Mouse (Mus musculus) forebrain, postnatal 0 days (tissue): ENCODE results near the gene Ppp2r3a. TPM values are rescaled to one million over a fixed set of nuclear protein-coding genes. Genes with fewer than 3 reads are reported as not detected.

Experiments used
- ATAC-seq: fragments of 200-750 bp; cut with Nextera tagmentation; 2 replicates; pipeline ENCODE4 v1.8.0; 2017; ENCODE audit warnings: mild to moderate bottlenecking, moderate library complexity
- DNase-seq: peaks from one replicate; pipeline ENCODE4 v3.0.0-alpha.2; 2015
- H3K27ac ChIP-seq: fragments of 300-500 bp; sonication (generic); 2 replicates; pipeline ENCODE4 v1.5.1; 2014; ENCODE audit warnings: low read depth, mild to moderate bottlenecking, antibody characterized with exemption, low read length, moderate library complexity, mixed read lengths
- H3K27me3 ChIP-seq: fragments of 300-500 bp; sonication (generic); 2 replicates; pipeline ENCODE4 v1.6.1; 2014; ENCODE audit warnings: mild to moderate bottlenecking, low read length, mixed read lengths; ENCODE audit not compliant: insufficient read depth
- H3K36me3 ChIP-seq: fragments of 300-500 bp; sonication (generic); 2 replicates; pipeline ENCODE4 v1.6.1; 2014; ENCODE audit warnings: mild to moderate bottlenecking, moderate library complexity; ENCODE audit not compliant: insufficient read depth
- H3K4me1 ChIP-seq: fragments of 300-500 bp; sonication (generic); 2 replicates; pipeline ENCODE4 v1.6.1; 2014; ENCODE audit warnings: antibody characterized with exemption; ENCODE audit not compliant: insufficient read depth
- H3K4me2 ChIP-seq: fragments of 300-500 bp; sonication (generic); 2 replicates; pipeline ENCODE4 v1.6.1; 2014; ENCODE audit warnings: low read depth, mild to moderate bottlenecking, moderate library complexity
- H3K4me3 ChIP-seq: fragments of 300-500 bp; sonication (generic); 2 replicates; pipeline ENCODE4 v1.5.1; 2014; ENCODE audit warnings: low read depth, low read length, mixed read lengths
- H3K9ac ChIP-seq: fragments of 300-500 bp; sonication (generic); 2 replicates; pipeline ENCODE4 v1.6.1; 2014; ENCODE audit warnings: mild to moderate bottlenecking
- H3K9me3 ChIP-seq: fragments of 300-500 bp; sonication (generic); 2 replicates; pipeline ENCODE4 v1.6.1; 2016; ENCODE audit warnings: low read length
- CTCF ChIP-seq: sonication (generic); IDR thresholded peaks from 2 replicates; pipeline ENCODE4 v1.5.1; 2016; ENCODE audit warnings: antibody characterized with exemption, control low read depth, low read depth
- WGBS: fragments of 180-500 bp; shearing (Covaris S2); extraction: QIAGEN DNeasy Blood & Tissue Kit; methylation state at CpG from one replicate; pipeline ENCODE4 v1.1.7; 2014; 5-methylcytosine and 5-hydroxymethylcytosine counted together
- polyA plus RNA-seq: library from polyadenylated mRNA; unstranded; fragments of >200 nt; fragmentation: Nextera tagmentation; extraction: Ambion mirVana; gene quantifications from 2 replicates; pipeline ENCODE4 v1.2.1, GENCODE M21; 2015
- total RNA-seq: library from RNA; depleted of rRNA; stranded (reverse); fragments of >200 nt; gene quantifications from 2 replicates; pipeline ENCODE4 v1.2.3, GENCODE M21; 2014; rRNA removed

Gene Ppp2r3a
- total RNA-seq (40.8 and 45.5 TPM in 2 replicates), polyA plus RNA-seq (13.8 and 16.8 TPM in 2 replicates)

GRCm38 (mm10) chr9:101251644-101252337, at the start of gene Ppp2r3a:
Gene Ppp2r3a (minus strand): TSS chr9:101251795.
- Histone ChIP-seq H3K4me2 (peak within 1 kb of the TSS; percentile 54), H3K27ac (peak within 1 kb of the TSS; percentile 83), H3K9ac (peak within 1 kb of the TSS; percentile 82), H3K4me3 (peak within 1 kb of the TSS; percentile 65), H3K9me3 (no peaks in the 10 kb centered on the region), H3K36me3 (no peaks in the 10 kb centered on the region), H3K4me1 (peaks cover 16% of the 10 kb centered on the region), H3K27me3 (no peaks in the 10 kb centered on the region)
- peak; percentile 32; the same call in 1 of the 2 replicates for TF ChIP-seq CTCF
- DNase-seq (peak; percentile 94), ATAC-seq (peak; percentile 92)
- WGBS, result 2% methylated on average over 49 of the region's 50 CpGs

DNA sequence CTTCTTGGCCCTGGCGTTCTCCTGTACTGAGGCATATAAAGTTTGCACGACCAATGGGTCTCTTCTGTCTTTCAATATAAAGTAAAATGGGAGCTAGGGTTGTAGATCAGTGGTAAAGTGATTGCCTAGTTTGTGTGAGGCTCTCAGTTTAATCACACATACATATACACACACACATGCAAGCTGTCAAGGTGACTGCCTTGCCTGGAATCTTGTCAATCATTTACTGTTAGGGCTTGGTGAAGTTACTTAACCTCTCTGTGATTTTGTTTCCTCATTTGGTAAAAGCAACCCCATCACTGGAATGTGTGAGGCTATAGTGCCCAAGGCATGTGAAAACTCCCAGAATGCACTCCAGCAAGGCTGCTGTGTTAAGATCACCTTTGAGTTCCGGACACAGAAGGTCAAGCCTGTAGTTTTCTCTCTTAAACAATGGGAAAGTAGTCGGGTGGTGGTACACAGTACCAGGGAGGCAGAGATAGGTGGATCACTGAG, 48.9 kb upstream of the Ppp2r3a start:
- Histone ChIP-seq H3K4me1 (no peaks in the 10 kb centered on the region), H3K9ac (no peak overlapping the region), H3K4me3 (no peak overlapping the region), H3K4me2 (no peak overlapping the region), H3K27ac (no peak overlapping the region), H3K36me3 (no peaks in the 10 kb centered on the region), H3K27me3 (no peaks in the 10 kb centered on the region), H3K9me3 (no peaks in the 10 kb centered on the region)
- DNase-seq (no peak), ATAC-seq (no peak)
- WGBS, result 82% methylated on average over 4 of the region's 4 CpGs
- TF ChIP-seq CTCF, result no peak

DNA sequence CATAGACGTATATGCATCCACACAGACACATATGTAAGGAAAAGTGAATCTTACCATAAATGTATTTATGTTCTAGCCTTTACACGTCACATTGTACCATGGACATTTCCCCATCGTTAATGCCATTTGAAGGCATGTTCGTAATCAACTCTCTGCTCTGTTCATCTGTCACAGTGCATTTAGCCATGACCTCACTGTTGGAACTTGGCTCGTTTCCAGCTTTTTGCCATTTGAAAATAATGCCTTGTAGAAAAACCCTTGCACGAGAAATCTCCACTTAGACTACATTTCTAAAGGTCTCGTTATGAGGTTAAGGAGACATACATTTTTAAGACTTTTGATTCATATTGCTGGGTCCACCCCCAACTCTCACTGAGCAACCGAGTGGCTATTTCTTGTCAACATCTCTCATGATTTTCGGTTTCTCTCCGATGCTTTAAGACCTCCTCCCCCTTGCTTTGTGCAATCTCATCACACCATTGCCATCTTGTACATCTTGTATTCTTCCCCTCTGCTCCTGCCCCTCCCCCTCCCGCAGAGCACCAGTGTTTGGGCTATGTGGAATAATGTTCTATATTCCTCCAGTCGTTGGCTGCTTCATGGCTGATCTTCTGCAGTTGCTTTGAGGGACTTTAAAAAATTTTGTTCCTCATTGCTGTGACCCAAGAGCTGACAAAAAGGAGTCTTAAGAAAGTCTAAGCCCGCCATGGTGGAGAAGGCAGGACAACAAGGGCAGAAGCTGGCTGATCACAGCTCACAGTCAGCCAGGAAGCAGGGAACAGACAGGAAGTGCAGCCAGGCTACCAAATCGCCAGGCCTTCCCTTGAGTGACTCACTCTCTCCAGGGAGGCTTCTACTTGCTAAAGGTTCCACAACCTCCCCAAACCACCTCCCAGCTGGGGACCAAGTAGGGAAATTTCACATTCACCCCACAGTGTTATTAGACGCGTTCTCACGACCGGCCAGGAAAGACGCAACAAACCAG, 40.4 kb upstream of the Ppp2r3a start:
- ATAC-seq, result no peak
- no peak for DNase-seq
- no peaks in the 10 kb centered on the region for H3K36me3 ChIP-seq
- WGBS, result 67% methylated on average over 19 of the region's 19 CpGs
- no peaks in the 10 kb centered on the region for H3K27me3 ChIP-seq
- H3K9ac ChIP-seq, result no peak overlapping the region
- no peak overlapping the region for H3K4me2 ChIP-seq
- no peak overlapping the region for H3K4me3 ChIP-seq
- no peak for TF ChIP-seq CTCF
- H3K27ac ChIP-seq, result no peak overlapping the region
- no peaks in the 10 kb centered on the region for H3K9me3 ChIP-seq
- H3K4me1 ChIP-seq, result no peaks in the 10 kb centered on the region

DNA sequence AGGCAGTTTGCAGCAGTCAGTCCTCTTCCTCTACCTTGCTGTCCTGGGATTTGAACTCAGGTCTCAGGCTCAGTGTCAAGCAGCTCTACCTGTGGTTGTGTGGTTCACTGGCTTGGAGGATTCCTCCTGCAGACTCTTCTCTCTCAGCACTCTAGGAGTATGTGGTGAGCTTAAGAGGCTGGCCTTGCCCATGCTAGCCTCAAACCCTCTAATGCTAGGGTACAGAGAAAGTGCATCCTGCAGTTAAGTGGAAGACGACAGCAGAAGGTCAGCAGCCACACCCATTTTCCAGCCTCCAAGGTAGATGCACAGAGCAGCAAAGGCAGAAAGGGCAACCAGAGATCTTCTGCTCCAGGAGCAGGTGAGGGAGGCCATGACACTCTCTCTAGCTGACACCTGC, 39.3 kb upstream of the Ppp2r3a start:
- Histone ChIP-seq H3K9ac (no peak overlapping the region), H3K9me3 (no peaks in the 10 kb centered on the region), H3K36me3 (no peaks in the 10 kb centered on the region), H3K4me1 (no peaks in the 10 kb centered on the region), H3K27me3 (no peaks in the 10 kb centered on the region), H3K4me2 (no peak overlapping the region), H3K27ac (no peak overlapping the region), H3K4me3 (no peak overlapping the region)
- DNase-seq (no peak), ATAC-seq (no peak)
- 88% methylated on average over 1 of the region's 1 CpGs for WGBS
- TF ChIP-seq CTCF, result no peak

GRCm38 (mm10) chr9:101289750-101290149, 38.2 kb upstream of the Ppp2r3a start:
- Histone ChIP-seq H3K27me3 (no peaks in the 10 kb centered on the region), H3K36me3 (no peaks in the 10 kb centered on the region), H3K4me1 (no peaks in the 10 kb centered on the region), H3K4me2 (no peak overlapping the region), H3K4me3 (no peak overlapping the region), H3K9ac (no peak overlapping the region), H3K9me3 (no peaks in the 10 kb centered on the region), H3K27ac (no peak overlapping the region)
- TF ChIP-seq CTCF, result no peak
- 85% methylated on average over 11 of the region's 11 CpGs for WGBS
- no peak for ATAC-seq
- DNase-seq, result no peak

DNA sequence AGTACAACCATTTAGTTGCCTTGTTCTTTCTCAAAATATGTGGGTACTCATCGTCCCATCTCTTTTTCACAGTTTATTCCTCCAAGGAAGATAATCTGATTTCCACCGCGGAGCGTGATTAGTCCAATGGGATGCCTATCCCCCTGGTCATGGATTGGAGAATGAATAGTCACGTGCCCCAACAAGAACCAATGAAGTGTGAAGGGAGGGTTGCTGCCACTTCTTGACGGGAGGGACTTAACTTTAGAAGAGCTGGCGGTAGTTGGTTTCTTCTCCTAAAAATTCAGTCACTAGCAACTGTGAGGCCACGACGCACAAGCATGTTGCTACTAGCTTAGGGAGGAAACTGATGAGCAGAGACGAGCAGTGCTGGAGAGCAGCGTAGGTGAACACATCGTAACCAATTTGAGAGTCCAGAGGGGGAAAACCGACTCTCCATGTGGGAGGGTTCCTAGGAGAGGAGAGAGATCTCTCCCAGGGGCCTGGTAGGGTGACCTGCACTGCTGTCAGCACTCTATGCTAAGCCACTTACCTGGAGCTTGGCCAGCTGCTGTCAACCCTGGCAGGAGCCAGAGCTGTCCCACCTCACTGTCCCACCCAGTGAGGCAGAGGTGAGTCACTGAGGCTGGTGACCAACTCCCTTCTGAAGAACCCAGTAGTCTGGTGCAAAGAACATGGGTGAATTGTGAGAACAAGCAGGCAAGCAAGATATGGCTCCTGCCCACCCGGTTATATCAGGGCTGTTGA, 37.5 kb upstream of the Ppp2r3a start:
- no peaks in the 10 kb centered on the region for H3K27me3 ChIP-seq
- H3K4me3 ChIP-seq, result no peak overlapping the region
- 96% methylated on average over 14 of the region's 14 CpGs for WGBS
- H3K9me3 ChIP-seq, result no peaks in the 10 kb centered on the region
- no peak for TF ChIP-seq CTCF
- no peak overlapping the region for H3K27ac ChIP-seq
- no peaks in the 10 kb centered on the region for H3K36me3 ChIP-seq
- H3K4me2 ChIP-seq, result no peak overlapping the region
- H3K4me1 ChIP-seq, result no peaks in the 10 kb centered on the region
- no peak for DNase-seq
- H3K9ac ChIP-seq, result no peak overlapping the region
- ATAC-seq, result no peak
